Mouse (Mus musculus): ENCODE measurements at regions not wholly inside any gene's neighbourhood (a gene's known extent, or its start where the extent isn't known, plus 50 kb on each side); places are given as distances from the start of the nearest gene placed in this dataset.
A peak's percentile ranks its signal among the peaks of the same experiment; 100 is the strongest.

DNA sequence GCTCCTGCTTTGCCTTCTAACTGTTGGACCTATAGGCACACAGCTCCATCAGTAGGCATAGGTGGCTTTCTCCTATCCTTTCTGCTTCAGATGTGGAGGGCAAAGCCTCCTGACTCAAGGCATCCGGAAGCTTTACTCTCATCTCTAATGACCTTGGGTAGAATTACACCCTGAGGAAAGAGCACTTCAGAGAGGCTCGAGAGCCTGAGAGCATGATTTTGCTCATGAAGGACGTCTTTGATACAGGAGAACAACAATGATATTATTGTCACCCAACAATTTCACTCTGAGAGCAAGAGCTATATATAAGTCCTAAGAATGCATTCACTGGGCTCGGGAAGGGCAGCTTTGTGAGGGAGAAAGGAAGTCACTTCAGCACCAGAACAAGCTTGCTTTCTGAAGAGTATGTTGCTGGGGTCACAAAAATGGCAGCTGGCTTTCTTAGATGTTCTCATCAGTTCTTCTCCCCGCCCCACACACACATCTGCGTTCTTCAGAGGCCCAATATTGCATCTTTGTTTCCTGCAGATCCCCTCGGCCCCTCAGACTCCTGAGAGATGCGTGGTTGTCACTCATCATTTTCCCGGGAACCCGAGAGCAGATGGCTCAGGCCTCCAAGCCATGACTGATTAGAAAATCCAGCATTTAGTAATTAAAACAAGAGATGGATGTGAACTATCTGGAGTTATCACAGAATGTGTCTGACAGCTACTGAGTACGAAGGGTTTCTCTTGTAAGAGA, 110.7 kb upstream of the Tgfbr2 start:
- no peak for DNase-seq (ENCODE audit: extremely low read depth, low read depth, low spot score)

DNA sequence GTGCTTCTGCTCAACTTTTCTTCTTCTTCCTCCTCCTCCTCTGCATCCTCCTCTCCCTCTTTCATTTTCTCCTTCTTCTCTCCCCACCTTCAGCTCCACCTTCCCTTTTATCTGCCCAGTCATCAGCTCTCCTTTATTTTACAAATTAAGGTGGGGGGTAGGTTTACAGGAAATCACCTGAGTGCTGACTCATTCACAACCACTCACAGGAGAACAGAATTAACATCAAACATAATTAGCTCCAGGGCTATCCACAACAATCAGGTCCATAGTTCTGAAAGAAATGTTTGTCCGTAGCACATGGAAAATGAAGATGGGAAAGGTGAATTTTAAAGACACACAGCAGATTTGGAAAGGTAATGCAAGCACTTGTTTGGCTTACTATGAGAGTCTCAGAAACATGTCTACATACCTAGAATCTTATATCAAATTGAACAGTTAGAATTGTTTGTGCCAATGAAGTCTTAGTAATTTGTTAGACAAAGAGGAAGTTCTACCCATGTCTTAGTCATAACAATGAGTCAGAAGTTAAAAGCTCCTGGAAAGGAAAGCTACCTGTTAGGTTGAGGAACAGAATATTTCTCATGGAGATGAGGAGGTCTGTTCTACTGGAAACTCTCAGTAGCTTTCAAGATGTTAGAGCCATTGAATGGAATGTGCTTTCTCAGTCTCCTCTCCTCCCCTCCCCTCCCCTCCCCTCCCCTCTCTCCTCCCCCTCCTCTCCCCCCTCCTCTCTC, 108.8 kb upstream of the Tgfbr2 start:
- DNase-seq (ENCODE audit: extremely low read depth, low read depth, low spot score) = no peak

DNA sequence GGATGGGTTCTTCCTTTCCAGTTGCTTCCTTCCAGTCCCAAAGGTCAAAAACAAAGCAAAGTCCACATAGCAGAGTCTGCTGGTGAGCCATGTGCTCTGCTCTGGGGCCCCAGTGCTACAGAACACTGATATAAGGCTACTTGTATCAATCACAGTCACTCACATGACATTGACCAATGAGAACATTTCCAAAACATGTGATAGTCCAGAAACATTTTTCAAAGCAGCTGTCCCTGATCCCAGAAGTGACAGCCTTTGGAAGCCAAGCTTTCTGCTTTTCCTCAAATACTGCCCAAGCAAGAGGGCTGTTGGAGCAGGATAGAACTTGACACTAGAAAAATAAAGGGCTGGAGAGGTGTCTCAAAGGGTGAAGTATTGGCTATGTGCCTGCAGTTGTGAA, 106.5 kb upstream of the Tgfbr2 start:
- DNase-seq (ENCODE audit: extremely low read depth, low read depth, low spot score) = no peak

DNA sequence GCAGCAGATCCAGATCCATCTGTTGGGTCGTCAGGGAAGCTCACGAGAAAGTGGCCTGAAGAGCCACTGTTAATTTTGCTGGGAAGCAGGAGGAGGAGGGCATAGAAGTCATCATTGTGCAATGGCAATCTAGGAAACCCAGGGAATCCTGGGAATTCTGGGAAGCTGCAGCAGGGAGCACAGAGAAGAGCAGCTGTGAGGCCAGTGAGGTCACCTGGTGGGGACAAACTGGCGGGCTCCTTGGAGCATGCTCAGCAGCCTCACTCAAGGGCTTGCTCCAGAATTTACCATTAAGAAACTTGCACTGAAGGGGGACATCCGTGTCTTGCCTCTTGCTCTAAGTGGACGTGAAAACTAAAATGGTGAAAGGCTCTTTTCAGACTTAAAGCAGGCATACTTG, 105.0 kb upstream of the Tgfbr2 start:
- DNase-seq (ENCODE audit: extremely low read depth, low read depth, low spot score) = no peak

DNA sequence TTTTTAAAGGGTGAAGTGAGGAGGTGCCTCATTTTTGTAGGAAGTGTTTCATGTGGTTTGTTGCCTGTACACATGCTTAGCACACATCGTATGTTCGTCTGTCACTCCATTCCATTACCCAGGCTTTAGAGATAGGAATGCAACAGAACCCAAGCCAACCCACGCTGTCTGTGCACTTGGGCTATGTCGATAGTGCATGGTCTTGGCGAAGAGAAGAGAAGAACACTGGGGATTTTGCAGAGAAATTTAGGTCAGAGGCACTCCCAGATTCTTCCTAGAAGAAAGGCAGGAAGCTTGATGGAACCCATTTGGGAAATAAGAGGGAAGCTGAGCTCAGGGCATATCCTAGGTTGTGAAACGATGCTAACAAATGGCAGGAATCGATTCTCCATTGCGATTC, 103.7 kb upstream of the Tgfbr2 start:
- no peak for DNase-seq (ENCODE audit: extremely low read depth, low read depth, low spot score)

DNA sequence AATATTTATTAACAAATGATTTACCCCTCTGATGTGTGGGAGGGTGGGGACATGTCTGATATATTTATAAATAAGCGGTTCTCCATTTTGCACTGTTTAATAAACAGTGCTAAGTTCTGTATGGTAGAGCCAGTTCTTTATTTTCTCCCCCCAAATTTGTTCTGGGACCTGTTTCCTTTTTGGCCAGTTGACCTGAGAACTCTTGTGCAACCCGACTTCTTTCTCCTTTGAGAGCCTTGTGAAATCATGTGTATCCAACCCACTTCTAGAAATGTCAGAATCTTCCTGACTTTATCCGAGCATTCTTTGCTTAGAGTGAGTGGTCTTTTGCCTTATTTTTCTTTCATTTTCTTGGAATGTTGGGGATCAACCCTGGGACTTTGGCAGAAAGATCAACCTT, 102.6 kb upstream of the Tgfbr2 start:
- no peak for DNase-seq (ENCODE audit: extremely low read depth, low read depth, low spot score)

DNA sequence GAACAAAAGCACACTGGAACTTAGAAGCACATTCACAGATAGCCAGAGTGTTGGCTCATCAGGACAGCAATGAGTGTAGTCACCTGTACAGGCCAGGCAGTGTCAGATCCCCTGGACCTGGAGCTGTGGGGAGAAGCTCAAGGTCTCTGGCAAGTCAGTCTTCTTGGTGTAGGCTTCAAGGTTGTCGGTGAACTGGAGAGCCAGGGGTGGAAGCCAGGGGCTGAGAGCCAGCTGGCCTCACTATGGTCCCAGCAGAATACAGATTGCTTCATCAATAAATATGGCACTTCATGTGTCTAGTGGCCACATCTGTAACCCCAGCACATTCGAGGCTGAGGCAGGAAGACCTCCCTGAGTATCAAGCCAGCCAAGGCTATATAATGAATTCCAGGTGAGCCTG, 101.0 kb upstream of the Tgfbr2 start:
- no peak for DNase-seq (ENCODE audit: extremely low read depth, low read depth, low spot score)

DNA sequence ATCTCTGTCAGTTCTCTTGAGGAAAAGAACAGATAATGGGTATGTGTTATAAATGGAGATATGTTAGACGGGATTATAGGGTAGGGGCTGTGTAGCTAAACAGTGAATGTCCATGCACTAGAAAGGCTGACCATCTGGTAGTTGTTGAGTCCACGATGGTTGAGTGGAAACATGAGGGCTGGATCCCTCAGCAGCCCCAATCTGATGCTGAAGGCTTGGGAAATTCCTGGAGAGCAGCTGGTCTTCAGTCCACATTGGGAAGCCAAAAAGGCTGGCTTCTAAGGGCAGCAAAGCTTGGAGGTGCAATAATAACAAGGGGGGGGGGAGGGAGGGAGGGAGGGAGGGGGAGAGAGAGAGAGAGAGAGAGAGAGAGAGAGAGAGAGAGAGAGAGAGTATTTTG, 97.3 kb upstream of the Tgfbr2 start:
- no peak for DNase-seq (ENCODE audit: extremely low read depth, low read depth, low spot score)

DNA sequence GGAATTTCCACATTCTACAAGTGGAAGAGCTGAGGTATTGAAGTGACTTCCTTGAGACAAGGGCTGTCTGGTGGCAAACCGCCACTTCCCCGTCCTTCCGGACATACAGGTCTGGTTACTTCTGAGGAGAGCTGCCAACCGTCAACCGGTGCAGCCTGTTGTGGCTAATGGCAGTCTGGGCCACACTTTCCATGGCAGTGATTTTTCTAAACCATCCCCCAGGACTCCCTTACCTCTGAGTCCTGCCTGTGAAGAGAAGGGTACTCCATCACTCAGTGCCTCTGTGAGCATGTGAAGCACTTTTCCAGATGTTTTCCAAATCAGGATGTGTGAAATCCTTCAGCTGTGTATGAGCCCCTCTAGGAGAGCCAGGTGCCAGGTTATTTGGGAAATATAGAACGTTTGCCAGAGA, 95.3 kb upstream of the Tgfbr2 start:
- DNase-seq (ENCODE audit: extremely low read depth, low read depth, low spot score) = peak; percentile 55

DNA sequence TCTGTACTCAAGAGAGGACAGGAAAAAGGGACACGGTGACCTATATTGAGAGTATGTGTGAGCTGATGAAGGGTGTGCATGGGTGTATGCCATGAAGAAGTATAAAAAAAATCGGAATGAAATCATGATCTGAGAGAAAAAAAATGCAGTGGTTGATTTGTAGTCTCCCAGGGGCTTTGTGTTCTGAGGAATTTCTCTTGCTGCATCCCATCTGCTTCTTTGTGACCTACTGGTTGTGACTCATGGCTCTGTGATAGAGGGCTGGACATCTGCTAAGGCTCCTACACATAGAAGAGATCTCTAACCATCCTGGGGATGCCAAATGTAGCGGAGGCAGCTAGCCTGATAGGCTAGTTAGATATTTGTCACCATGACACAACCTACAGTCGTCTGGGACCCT, 92.3 kb upstream of the Tgfbr2 start:
- DNase-seq (ENCODE audit: extremely low read depth, low read depth, low spot score) = no peak

DNA sequence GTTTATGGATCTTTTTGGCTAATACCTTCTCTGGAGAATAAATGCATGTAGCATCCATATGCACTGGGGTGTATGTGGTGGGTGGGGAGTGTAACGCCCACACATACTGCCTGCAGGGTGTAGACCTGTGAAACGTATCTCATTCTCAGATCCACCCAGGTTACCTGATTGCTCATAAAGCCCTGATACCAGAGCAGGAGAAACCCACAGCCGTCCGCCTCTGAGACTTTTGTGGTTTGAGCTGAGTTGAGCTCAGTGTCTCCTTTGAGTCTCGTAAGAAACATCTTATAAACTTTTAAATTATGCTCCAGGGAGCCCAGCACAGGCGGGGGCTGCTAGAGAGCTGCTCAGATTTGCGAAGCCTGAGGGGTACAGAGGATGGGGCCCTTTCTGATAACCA, 88.7 kb upstream of the Tgfbr2 start:
- no peak for DNase-seq (ENCODE audit: extremely low read depth, low read depth, low spot score)

DNA sequence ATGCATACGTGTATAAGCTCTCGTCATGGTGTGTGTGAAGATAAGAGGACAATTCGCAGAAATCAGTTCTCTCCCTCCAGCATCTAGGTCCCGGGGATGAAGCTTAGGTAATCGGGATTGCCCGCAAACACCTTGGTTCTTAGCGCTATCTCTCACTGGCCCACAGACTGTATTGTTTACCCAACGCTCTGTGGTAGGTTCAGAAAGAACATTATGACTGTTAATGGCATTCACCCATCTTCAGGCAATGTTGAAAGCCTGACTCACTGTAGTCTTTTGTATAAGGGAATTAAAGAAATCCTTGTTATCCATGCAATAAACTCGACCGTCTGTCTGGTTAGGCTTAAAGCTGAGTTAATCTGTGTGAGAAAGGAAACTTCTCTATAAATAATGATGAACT, 84.4 kb upstream of the Tgfbr2 start:
- DNase-seq (ENCODE audit: extremely low read depth, low read depth, low spot score) = no peak

DNA sequence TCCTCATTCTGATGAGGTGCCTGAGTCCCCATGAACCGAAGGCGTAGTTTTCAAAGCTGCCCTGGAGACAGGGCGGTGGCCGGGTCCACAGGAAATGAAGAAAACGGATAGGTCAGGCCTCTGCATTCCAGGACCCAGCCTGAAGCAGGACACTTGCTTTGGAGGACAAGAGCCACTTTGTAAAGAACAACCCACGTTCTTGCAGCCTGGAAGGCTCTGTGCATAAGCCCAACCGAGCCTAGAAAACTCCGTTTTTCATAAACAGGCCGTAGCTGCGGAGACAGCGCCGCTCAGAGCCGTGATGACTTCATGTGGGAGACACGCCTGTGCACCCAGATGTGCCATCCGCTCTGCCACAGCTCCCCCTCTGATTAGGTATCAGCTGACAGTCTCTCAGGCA, 78.4 kb upstream of the Tgfbr2 start:
- DNase-seq (ENCODE audit: extremely low read depth, low read depth, low spot score) = no peak

DNA sequence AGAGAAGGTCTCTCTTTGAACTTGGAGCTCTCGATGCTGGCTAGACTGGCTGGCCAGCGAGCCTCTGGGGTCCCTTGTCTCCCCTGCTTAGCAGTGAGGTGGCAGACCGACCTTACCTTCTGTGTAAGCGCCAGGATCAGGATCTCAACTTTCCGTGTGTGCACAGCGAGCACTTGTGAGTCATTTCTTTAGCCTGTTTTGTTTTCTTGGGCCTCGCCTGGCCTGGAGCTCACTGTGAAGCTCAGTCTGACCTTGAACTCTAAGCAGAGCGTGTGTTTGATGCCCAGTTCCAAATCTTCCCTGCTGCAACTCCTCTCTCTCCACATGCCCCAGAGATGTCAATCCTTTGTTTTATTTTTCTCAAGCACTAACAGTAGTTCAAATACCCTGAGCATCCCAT, 77.6 kb upstream of the Tgfbr2 start:
- DNase-seq (ENCODE audit: extremely low read depth, low read depth, low spot score) = no peak

DNA sequence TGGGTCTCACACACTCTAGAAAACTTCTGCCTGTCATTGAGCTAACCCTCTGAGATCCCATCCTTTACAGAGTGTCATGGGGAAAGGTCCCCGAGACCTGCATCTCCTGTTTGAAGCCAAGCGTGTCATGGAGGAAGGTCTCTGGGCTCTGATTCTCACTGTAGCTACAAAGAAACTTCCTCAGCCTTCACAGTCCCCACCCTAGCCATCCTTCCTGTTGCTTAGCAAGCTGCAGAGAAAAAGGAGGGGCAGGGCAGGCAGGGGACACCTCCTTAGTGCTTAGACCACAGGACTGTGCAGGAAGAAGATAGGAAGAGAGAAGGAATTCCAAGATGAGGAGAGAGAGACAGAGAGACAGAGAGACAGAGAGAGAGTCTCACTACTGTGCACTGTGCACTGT, 74.6 kb upstream of the Tgfbr2 start:
- no peak for DNase-seq (ENCODE audit: extremely low read depth, low read depth, low spot score)

DNA sequence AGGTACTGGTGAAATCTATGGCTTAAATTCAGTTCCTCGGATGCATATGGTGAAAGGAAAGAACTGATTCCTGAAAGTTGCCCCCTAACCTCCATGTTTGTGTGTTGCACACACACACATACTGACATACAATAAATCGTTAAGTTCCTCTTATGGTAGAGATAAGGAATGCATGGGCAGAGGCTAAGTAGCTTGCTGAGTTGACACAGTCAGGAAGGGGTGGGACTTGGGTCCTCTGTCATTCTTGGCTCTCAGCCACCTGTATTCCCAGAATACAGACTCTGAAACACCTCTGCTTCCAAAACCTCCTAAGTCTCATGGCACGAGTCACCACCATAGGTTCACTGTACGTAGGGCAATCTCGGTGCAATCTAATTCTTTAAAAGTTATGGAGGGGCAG, 70.0 kb upstream of the Tgfbr2 start:
- DNase-seq (ENCODE audit: extremely low read depth, low read depth, low spot score) = no peak

DNA sequence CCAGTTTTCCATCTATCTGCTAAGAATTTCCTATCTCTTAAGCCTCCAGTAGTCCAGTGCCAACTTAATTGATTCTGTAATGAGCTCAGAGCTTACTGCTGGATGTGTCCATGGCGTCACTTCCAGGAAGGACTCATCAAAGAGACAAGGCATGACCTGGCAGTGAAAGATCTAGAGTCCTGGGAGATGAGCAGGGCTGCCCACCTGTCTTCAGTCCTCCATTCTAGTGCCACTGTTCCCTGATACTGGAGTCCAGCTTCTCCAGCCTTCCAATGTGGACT, 69.4 kb upstream of the Tgfbr2 start:
- DNase-seq (ENCODE audit: extremely low read depth, low read depth, low spot score) = no peak

DNA sequence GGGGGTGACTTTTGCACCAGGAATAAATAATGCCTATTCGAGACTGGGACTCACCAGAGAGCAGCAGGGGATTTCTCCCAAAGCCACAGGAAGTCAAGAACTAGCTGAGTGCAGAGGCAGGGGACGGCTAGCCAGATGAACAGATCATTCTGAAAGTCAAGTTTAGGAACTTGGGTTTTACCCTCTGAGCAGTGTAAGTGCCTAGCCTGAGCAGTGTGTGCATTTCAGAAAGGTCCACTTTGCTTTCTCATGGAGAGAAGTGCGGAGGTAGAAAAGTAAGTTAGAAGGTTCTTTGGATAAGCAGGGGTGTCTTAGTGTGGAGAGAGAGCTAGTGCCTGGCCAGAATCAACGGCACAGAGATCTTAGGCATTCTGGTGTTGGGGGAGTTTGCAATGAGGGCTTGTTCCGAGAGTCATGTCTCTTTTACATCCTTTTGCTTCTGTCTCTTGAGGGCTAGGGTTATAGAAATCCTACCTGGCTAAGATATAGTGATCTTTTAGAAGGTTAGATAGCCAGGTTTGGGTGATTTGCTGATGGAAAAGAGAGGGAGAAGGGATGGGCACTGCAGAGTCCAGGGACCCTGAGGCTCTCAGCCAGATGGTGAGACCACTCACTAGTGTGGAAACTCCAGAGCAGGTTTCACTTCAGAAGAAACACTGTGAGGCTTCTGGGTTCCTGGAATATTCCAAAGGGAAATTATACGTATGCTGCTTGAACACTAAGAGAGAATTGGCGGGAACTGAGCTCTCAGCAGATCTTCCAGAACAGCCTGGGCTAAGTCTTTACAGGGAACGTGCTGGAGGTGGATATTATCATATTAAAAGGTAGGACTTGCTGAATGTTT, 68.8 kb upstream of the Tgfbr2 start:
- no peak for DNase-seq (ENCODE audit: extremely low read depth, low read depth, low spot score)

DNA sequence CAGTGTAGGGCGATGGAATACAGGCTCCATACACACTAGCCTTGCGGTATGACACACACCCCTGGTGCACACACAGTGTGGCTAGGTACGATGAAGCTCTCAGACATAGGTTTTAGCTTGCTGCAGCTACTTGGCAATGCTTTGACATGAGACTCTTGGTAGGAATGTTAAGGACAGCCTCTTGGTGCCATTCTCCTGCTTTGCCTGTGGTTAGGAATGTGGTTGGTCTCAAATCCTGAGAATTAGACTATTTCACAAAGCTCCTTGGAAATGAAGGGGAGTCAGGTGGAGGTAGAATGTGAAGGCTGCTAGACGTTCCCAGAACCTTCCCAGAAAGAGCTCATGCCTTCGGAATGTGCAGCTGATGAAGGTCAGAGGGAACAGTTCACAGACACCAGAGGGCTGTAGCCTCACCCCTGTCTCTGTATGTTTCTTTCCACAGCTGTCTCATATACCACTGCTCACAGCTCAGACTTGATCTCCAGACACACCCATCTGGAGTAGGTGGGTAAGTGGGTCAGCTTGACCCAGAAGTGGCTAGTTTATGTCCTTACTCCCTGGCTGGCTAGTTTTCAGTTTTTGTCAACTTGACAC, 66.9 kb upstream of the Tgfbr2 start:
- DNase-seq (ENCODE audit: extremely low read depth, low read depth, low spot score) = no peak

DNA sequence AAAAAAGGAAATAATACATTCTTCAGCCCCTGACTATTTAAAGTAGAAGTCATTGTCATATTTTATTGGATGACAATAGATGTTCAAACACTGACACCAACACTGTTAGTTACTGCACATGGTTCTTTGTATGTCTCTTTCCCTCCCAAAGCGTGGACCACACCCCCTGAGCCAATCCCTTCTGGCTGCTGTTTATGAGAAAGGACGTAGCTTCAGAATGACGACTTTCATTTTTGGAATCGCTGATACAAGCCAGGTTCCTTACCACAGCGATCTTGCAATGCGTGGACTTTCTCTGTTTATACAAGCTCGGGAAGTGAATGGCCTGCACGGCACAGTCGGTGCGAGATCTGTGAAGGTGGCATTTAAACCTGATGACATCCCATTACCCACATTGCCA, 66.1 kb upstream of the Tgfbr2 start:
- DNase-seq (ENCODE audit: extremely low read depth, low read depth, low spot score) = no peak

DNA sequence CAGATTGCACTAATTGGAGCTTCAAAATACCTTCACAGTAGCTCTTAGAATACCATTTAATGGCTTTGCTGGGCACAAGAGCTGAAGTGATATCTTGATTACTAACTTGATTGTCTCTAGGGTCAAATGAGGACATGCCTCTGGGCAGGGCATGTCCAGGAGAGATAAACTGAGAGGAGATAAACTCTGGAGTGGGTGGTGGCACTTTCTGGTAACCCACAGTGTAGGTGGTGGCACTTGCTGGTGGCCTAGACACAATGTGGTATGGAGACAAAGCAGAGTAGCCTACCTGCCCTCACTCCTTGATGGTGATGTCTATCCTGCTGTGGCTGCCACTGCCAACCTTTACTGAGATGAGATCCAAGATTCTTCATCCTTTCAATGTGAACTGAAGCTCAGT, 61.7 kb upstream of the Tgfbr2 start:
- no peak for DNase-seq (ENCODE audit: extremely low read depth, low read depth, low spot score)

DNA sequence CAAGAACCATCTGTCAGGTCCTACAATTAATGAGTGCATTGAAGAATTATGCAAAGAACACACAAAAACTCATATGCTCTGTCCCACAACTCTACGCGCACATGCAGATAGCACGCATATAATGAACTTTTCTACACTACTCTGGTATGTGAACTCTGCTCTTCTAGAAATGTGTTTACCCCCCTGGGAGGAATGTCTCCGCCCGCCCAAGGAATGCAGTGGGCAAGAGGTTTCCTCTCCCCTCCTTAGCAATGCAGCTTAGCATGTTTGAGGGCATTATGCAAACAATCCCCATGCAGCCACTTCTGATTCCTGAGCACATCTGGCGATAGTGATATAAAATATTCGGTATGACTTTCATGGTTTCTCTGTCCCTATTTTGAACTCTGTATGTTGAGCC, 59.0 kb upstream of the Tgfbr2 start:
- DNase-seq (ENCODE audit: extremely low read depth, low read depth, low spot score) = no peak
